Mouse (Mus musculus) hindbrain, embryonic 11.5 days (tissue): ENCODE results near the gene Meltf. TPM values are rescaled to one million over a fixed set of nuclear protein-coding genes. Genes with fewer than 3 reads are reported as not detected.

Experiments used
- ATAC-seq: fragments of 200-750 bp; cut with Nextera tagmentation; 2 replicates; pipeline ENCODE4 v1.8.0; 2017; ENCODE audit warnings: mild to moderate bottlenecking, moderate TSS enrichment, moderate library complexity; ENCODE audit not compliant: low FRiP score
- DNase-seq: peaks from one replicate; pipeline ENCODE4 v3.0.0-alpha.2; 2015; ENCODE audit warnings: low spot score
- H3K27ac ChIP-seq: fragments of 300-500 bp; sonication (generic); 2 replicates; pipeline ENCODE4 v1.5.1; 2014; ENCODE audit warnings: mild to moderate bottlenecking, low read depth, low read length
- H3K27me3 ChIP-seq: fragments of 300-500 bp; sonication (generic); 2 replicates; pipeline ENCODE4 v1.6.1; 2014; ENCODE audit warnings: mild to moderate bottlenecking, low read length, moderate library complexity, mixed read lengths; ENCODE audit not compliant: control insufficient read depth, insufficient read depth
- H3K36me3 ChIP-seq: fragments of 300-500 bp; sonication (generic); 2 replicates; pipeline ENCODE4 v1.6.1; 2014; ENCODE audit warnings: mild to moderate bottlenecking, low read length, moderate library complexity, mixed read lengths; ENCODE audit not compliant: control insufficient read depth, insufficient read depth
- H3K4me1 ChIP-seq: fragments of 300-500 bp; sonication (generic); replicated peaks from 2 replicates; pipeline ENCODE4 v1.6.1; 2014; ENCODE audit warnings: low read length, mixed read lengths; ENCODE audit not compliant: control insufficient read depth, insufficient read depth
- H3K4me2 ChIP-seq: fragments of 300-500 bp; sonication (generic); replicated peaks from 2 replicates; pipeline ENCODE4 v1.6.1; 2014; ENCODE audit warnings: mild to moderate bottlenecking, low read depth, low read length
- H3K4me3 ChIP-seq: fragments of 300-500 bp; sonication (generic); 2 replicates; pipeline ENCODE4 v1.5.1; 2014; ENCODE audit warnings: low read depth, low read length
- H3K9ac ChIP-seq: fragments of 300-500 bp; sonication (generic); 2 replicates; pipeline ENCODE4 v1.6.1; 2014; ENCODE audit warnings: low read depth, low read length
- H3K9me3 ChIP-seq: fragments of 300-500 bp; sonication (generic); 2 replicates; pipeline ENCODE4 v1.6.1; 2016; ENCODE audit warnings: low read length; ENCODE audit not compliant: control insufficient read depth
- WGBS: fragments of 180-500 bp; shearing (Covaris S2); extraction: QIAGEN DNeasy Blood & Tissue Kit; methylation state at CpG from one replicate; pipeline ENCODE4 v1.1.7; 2014; 5-methylcytosine and 5-hydroxymethylcytosine counted together
- polyA plus RNA-seq: library from polyadenylated mRNA; unstranded; fragments of >200 nt; fragmentation: Nextera tagmentation; extraction: Ambion mirVana; gene quantifications from 2 replicates; pipeline ENCODE4 v1.2.1, GENCODE M21; 2014

The Meltf gene
- polyA plus RNA-seq, 1 experiment from 2014 or later = not detected

GRCm38 (mm10) chr16:31934550-31935010, 56.0 kb downstream of the Meltf start:
- Histone ChIP-seq H3K9me3 (no peaks in the 10 kb centered on the region), H3K27me3 (peaks cover 20% of the 10 kb centered on the region), H3K4me1 (peaks cover 5% of the 10 kb centered on the region; the same call in 1 of the 2 replicates), H3K4me3 (peak overlapping the region; percentile 43), H3K4me2 (peak overlapping the region; percentile 84), H3K36me3 (no peaks in the 10 kb centered on the region), H3K9ac (peak overlapping the region; percentile 74; the same call in 1 of the 2 replicates), H3K27ac (peak overlapping the region; percentile 95)
- ATAC-seq = no peak
- 10% methylated on average over 13 of the region's 13 CpGs for WGBS
- peak; percentile 60 for DNase-seq

GRCm38 (mm10) chr16:31935091-31935979, 56.7 kb downstream of the Meltf start:
- Histone ChIP-seq H3K4me3 (peak overlapping the region; percentile 43), H3K27me3 (peaks cover 20% of the 10 kb centered on the region), H3K4me1 (peaks cover 5% of the 10 kb centered on the region; the same call in 1 of the 2 replicates), H3K9ac (peak overlapping the region; percentile 74; the same call in 1 of the 2 replicates), H3K36me3 (no peaks in the 10 kb centered on the region), H3K27ac (no peak overlapping the region), H3K9me3 (no peaks in the 10 kb centered on the region), H3K4me2 (peak overlapping the region; percentile 84)
- ATAC-seq (no peak), DNase-seq (peak; percentile 60)
- WGBS = 5% methylated on average over 36 of the region's 36 CpGs

- Histone ChIP-seq H3K9me3 (no peaks in the 10 kb centered on the region), H3K36me3 (no peaks in the 10 kb centered on the region), H3K4me2 (no peak overlapping the region), H3K4me3 (no peak overlapping the region), H3K9ac (no peak overlapping the region), H3K4me1 (peaks cover 5% of the 10 kb centered on the region; the same call in 1 of the 2 replicates), H3K27me3 (peaks cover 19% of the 10 kb centered on the region), H3K27ac (no peak overlapping the region)
- ATAC-seq (no peak), DNase-seq (no peak)
- 85% methylated on average over 4 of the region's 4 CpGs for WGBS
These were observed 58.0 kb downstream of the Meltf start for GRCm38 (mm10) chr16:31936568-31936967.

- peaks cover 14% of the 10 kb centered on the region for H3K27me3 ChIP-seq
- 76% methylated on average over 6 of the region's 6 CpGs for WGBS
- no peak overlapping the region for H3K4me2 ChIP-seq
- ATAC-seq = no peak
- H3K4me1 ChIP-seq = peaks cover 5% of the 10 kb centered on the region; the same call in 1 of the 2 replicates
- H3K4me3 ChIP-seq = no peak overlapping the region
- no peaks in the 10 kb centered on the region for H3K9me3 ChIP-seq
- H3K36me3 ChIP-seq = no peaks in the 10 kb centered on the region
- H3K9ac ChIP-seq = no peak overlapping the region
- no peak for DNase-seq
- H3K27ac ChIP-seq = no peak overlapping the region
These were observed 60.2 kb downstream of the Meltf start for GRCm38 (mm10) chr16:31938856-31939255.

GRCm38 (mm10) chr16:31940586-31940985, 62.0 kb downstream of the Meltf start:
- Histone ChIP-seq H3K36me3 (no peaks in the 10 kb centered on the region), H3K9me3 (no peaks in the 10 kb centered on the region), H3K4me3 (no peak overlapping the region), H3K4me1 (0 out of 2 replicates have a peak, but pooled peaks cover under 1% of the 10 kb centered on the region), H3K9ac (no peak overlapping the region), H3K27ac (no peak overlapping the region), H3K27me3 (peaks cover 5% of the 10 kb centered on the region; the same call in 1 of the 2 replicates), H3K4me2 (no peak overlapping the region)
- DNase-seq (no peak), ATAC-seq (no peak)
- WGBS = 72% methylated on average over 2 of the region's 2 CpGs

- Histone ChIP-seq H3K4me3 (no peak overlapping the region), H3K27me3 (no peaks in the 10 kb centered on the region), H3K9ac (no peak overlapping the region)
These were observed 65.4 kb downstream of the Meltf start for GRCm38 (mm10) chr16:31943980-31944379.

GRCm38 (mm10) chr16:31944698-31945255, 66.2 kb downstream of the Meltf start:
- ATAC-seq (no peak), DNase-seq (no peak)
- Histone ChIP-seq H3K4me2 (no peak overlapping the region), H3K4me1 (peaks cover 8% of the 10 kb centered on the region; the same call in 1 of the 2 replicates), H3K27me3 (no peaks in the 10 kb centered on the region), H3K27ac (no peak overlapping the region), H3K36me3 (no peaks in the 10 kb centered on the region), H3K9me3 (no peaks in the 10 kb centered on the region), H3K4me3 (no peak overlapping the region), H3K9ac (no peak overlapping the region)
- 90% methylated on average over 12 of the region's 12 CpGs for WGBS

More at GRCm38 (mm10) chr16:31943980-31944379, 65.4 kb downstream of the Meltf start:
- 5% methylated on average over 10 of the region's 10 CpGs for WGBS
- Histone ChIP-seq H3K27ac (no peak overlapping the region), H3K36me3 (no peaks in the 10 kb centered on the region), H3K4me2 (no peak overlapping the region), H3K4me1 (peaks cover 8% of the 10 kb centered on the region; the same call in 1 of the 2 replicates), H3K9me3 (no peaks in the 10 kb centered on the region)
- ATAC-seq (peak; percentile 28; the same call in 1 of the 2 replicates), DNase-seq (peak; percentile 87)

- Histone ChIP-seq H3K4me1 (peaks cover 8% of the 10 kb centered on the region; the same call in 1 of the 2 replicates), H3K27ac (no peak overlapping the region), H3K9ac (no peak overlapping the region), H3K36me3 (no peaks in the 10 kb centered on the region), H3K9me3 (no peaks in the 10 kb centered on the region), H3K27me3 (no peaks in the 10 kb centered on the region), H3K4me2 (no peak overlapping the region), H3K4me3 (no peak overlapping the region)
- ATAC-seq = no peak
- 88% methylated on average over 6 of the region's 6 CpGs for WGBS
- DNase-seq = no peak
These were observed 66.8 kb downstream of the Meltf start for GRCm38 (mm10) chr16:31945372-31945771.
